Mouse (Mus musculus) neural tube, embryonic 10.5 days (tissue): ENCODE results near the gene Slc37a4.
A peak's percentile ranks its signal among the peaks of the same experiment; 100 is the strongest.
"Not testable (repeated sequence)": the region's sequence is repeated elsewhere in the genome, so short reads cannot be mapped to it uniquely, and the experiment has no call there.

Experiments used
- DNase-seq: peaks from one replicate; pipeline ENCODE4 v3.0.0-alpha.2; 2017; ENCODE audit warnings: low spot score; ENCODE audit errors: extremely low spot score

Gene Slc37a4

DNA sequence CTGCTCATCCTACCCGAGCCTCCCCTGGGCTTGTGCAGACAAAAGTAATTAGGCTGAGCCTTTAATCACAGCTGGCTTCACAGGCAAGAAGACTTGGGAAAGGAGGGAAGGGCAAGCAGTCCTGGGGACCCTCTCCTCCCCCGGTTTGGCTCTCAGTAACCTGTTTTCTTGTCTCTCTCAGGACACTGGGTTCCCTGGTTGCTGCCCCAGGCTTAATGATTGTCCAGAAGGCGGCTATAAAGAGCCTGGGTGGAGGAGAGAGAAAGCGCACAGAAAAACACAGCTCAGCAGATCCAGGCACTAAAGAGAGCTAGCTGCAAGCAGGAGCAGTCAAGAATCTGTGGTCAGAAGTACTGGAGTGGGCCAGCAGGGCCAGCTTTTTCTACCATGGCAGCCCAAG lies 1.4 kb downstream of the Slc37a4 start:
- DNase-seq, result no peak

DNA sequence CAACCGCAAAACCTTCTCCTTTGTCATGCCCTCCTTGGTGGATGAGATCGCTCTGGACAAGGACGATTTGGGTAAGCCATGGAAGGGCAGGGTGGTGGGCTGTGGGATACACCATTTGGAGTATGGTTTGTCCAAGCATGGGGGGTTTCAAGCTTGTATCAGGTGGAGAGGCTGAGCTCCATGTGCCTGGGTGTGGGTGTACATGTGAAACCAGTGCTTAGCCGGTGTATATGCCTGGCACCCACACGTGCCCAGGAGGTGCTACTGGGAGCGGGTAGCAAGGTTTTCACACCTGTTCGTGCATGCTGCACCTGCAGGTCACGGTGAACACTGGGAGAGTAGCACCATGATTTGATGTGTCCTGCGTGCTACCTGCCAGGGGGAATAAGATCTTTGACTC lies 1.9 kb downstream of the Slc37a4 start:
- DNase-seq, result no peak

DNA sequence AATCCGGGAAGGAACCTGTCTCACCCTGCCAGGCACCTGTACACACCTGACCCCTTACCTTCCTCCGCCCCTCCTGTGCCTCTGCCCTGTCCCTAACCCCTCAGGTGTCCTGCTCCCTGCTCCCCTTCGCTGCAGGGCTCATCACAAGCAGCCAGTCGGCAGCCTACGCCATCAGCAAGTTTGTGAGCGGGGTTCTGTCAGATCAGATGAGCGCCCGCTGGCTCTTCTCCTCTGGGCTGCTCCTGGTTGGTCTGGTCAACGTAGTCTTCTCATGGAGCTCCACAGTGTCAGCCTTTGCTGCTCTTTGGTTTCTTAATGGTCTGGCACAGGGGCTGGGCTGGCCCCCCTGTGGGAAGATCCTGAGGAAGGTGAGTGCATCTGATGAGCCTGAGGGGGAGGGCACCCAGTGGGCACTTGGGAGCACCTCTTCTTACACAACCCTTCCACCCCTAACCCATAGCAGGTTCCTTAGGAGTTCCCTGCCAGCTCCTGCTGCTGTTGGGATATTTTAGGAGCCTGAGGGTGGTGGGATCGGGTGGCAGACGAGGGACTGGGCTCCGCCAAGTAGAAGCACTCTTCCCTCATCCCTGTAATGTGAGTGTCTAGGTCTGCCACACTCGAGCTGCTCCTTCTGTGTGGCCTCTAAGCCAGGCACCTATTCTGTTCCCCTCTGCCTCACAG lies 2.6 kb downstream of the Slc37a4 start:
- no peak for DNase-seq

DNA sequence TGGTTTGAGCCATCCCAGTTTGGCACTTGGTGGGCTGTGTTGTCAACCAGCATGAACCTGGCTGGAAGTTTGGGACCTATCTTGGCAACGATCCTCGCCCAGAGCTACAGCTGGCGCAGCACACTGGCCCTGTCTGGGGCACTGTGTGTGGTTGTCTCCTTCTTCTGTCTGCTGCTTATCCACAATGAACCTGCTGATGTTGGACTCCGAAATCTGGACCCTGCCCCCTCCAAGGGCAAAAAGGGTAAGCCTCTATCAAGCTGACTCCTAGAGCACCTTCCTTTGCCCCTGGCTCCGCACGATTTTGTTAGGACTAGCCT lies 3.1 kb downstream of the Slc37a4 start:
- DNase-seq, result no peak

DNA sequence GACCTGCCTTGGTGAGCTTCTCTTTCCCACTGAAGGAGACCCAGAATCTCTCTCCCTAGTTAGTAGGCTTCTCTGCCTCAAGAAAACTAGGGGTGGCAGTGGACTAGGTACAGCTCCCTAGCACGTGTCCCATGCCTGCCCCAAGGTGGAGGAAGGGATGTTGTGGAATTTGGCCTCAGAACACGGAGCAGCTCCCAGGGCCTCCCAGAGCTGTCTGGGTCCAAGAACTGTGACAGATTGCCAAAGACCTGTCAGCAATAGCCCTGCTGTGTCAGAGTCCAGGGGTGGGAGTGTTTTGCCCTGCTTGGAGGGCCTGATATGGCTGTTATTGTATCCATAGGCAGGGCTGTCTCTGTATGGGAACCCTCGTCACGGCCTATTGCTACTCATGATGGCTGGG lies 4.4 kb downstream of the Slc37a4 start:
- DNase-seq, result no peak

DNA sequence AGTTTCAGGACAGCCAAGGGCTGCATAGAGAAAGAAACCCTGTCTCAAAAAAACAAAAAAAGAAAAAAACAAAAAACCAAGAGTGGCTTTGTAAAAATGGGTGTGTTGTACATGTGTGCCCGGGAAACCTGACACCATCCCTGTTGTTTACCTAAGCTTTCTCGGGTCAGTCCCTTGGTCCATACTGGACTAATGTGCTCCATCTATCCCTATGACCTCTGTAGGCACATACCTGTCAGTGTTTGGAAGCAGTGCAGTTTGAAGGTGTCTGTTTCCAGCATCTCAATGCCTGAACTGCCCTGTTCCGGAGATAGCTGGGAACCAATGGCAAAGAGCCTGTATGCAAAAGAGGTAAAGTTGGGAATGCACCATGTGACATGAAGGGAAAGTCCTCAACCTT lies 8.4 kb downstream of the Slc37a4 start:
- no peak for DNase-seq

DNA sequence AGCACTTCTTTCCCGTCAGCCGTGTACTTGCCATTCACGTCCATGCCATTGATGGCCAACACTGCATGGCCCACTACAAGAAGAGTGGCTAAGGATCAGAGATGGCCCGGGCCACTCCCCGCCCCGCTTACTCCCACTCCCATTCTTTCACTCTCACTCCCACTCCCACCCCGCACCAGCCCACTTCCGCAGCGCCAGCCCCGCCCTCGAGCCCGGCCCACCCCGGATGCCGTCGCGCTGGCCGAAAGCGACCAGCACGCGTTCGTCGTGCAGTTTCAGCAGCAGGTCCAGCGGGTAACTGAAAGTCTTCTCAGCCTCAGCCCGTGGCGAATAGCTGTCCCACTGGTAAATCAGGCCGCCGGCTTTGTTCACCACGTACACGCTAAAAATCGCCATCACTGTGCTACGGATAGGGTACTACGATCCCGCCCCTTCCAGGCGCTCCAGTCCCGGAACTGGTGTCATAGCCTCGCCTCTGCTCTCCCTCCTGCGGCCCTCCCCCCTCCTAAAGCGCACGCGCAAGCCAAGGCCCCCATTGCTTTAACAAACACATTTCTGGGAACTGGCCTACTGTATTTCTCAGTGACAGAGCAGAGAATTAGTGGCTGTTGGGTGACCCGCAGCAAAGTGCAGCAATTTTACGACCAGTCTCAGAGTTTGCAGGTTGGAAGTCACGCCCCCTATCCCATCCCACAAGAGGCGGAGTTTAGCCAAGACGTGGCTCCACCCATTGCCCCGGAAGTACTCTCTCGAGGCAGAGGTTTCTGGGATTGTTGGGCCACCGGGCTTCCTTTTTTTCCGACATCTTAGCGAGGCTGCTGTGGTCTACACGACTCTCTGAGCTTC lies 10.5 kb downstream of the Slc37a4 start, which contains the start of the genes Rps25 and Trappc4:
Rps25 (plus strand) TSS at position 234 of the 846 bp plus-strand sequence.
Trappc4 (minus strand) TSS at position 695 of the 846 bp plus-strand sequence.
- peak; percentile 97 for DNase-seq

DNA sequence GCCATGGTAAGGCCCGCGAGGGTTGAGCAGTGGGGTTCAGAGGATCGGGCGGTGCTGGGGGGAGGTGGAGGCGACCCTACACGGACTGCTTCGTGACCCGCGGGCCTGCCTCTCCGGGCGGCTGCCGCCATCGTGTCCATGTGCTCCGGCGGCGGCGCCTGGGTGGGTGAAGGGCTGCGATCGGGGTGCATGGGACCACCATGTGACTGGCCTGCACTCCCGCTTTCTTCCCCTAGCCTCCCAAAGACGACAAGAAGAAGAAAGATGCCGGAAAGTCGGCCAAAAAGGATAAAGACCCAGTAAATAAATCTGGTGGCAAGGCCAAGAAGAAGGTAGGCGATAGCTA lies 11.1 kb downstream of the Slc37a4 start:
- DNase-seq, result no peak

DNA sequence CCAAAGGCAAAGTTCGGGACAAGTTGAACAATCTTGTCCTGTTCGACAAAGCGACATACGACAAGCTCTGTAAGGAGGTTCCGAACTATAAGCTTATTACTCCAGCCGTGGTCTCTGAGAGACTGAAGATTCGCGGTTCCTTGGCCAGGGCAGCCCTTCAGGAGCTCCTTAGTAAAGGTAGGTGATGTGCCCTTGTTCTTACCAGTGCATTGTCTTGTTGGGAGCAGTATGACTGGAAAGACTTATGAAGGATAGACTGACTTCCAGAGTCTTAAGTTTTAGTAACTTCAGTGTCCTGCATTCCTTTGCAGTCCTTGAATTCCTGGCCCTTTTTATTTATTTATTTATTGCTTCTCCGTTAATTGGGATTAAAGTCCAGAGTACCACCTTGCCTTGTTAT lies 12.0 kb downstream of the Slc37a4 start:
- not testable (repeated sequence) for DNase-seq

DNA sequence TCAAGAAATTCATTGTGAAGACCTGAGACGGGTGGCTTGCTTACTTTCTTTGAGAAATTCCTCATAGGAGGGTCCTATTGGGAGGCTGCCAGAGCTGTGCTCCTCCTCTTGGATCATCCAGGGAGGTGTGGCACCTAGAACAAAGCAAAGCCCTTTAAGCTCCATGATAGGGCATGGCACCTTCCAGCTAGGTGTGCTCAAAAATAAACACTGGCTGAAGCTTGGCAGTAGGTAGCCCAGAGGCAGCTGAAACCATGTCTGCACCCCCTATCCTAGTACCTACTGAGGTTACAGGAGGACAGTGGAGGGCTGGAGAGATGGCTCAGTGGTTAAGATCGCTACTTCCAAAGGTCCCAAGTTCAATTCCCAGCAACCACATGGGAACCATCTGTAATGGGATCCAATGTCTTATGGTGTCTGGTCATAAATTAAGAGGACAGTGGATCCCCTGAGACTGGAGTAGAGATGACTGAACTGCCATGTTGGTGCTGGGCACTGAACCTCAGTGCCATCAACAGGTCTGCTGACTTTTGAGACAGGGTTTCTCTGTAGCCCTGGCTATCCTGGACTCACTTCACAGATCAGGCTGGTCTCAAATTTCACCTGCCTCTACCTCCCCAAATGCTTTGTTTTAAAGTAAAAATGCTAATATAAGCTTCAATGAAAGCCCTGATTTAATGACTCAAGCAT lies 14.1 kb downstream of the Slc37a4 start:
- DNase-seq, result no peak

DNA sequence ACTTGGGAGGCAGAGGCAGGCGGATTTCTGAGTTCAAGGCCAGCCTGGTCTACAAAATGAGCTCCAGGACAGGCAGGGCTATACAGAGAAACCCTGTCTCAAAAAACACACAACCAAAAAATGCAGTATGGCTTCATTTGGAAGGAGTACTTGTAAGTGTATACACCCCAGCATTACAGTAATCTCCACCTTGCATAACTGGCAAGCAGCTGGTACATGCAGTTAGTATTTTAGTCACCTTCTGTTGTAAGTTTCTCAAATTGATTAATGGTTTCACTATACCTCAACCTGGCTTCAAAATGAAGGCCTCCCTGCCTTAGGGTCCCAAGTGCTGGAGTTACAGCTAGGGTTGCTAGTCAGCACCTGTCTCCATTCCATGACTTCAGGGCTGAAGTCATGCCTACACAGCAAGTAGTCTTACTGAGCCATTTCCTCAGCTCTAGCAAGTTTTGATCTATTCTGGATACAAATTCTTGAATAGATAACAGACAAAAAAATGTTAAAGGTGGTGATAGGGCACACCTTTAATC lies 15.0 kb downstream of the Slc37a4 start:
- no peak for DNase-seq

DNA sequence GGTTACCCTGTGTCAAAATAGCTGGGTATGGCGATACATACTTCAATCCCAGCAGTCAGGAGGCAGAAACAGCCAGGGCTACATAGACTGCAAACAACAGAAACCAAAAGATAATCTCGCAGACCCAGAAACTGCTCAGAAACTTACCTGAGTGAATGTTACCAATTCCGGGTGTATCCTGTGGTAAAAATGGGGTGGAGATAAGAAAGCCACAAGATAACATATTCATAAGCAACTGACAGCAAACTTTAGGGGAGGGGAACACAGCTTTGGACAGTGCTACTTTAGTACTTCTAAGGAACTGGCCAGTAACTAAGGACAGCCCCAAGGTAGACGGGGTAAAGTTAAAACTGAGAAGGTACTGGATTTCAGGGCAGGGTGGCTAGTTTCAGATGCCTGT lies 15.7 kb downstream of the Slc37a4 start:
- DNase-seq, result no peak

DNA sequence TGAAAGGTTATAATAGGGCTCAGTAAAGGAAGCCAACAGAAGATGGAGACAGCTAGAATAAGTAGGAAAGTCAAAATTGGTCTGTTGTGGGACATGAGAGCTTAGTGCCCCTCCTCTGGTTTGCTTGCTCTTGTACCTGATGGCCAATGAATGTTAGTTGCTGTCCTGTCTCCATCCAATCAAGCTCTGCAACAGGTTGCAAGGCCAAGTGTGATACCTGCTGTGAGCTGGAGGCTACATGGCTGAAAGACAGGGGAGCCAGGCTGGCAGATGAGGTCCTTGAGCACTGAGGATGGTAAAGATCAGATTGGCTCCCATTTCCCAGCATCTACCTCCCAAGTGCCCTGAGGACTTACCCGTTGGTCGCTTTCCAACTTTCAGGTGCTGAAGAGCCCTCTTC lies 16.1 kb downstream of the Slc37a4 start:
- no peak for DNase-seq

DNA sequence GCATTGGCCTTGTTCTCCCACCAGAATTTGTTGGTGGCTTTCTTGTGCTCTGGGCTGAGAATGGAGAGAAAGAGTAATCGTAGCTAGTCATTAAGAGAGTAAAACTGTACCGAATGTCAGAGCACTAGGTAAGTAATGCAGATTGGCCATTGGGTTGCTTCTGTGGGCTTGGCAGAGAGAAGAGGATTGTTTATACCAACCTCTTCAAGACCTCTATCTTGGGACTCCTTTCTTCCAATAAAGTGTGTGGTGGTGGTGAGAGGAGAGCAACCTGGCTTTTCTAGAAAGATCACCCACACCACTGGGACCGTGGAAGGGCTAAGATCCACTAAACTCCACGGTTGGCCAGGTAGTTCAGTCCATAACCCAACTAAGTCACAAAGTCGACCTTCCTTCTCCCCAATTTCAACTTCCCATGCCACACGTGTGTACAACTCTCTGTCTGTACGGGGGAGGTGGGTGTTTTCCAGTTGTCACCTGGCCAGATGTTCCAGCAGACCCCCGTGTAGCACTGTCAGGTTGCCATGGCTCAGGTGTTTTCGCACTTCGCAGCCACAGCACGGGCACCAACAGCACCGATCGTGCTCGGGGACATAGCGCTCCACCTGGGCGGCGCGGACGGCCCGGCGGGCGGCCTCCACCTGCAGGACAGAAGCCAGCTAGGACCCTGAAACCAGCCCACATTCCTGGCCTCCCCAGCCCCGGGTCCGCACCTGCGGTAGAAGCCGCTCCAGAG lies 20.7 kb downstream of the Slc37a4 start:
- DNase-seq, result no peak

DNA sequence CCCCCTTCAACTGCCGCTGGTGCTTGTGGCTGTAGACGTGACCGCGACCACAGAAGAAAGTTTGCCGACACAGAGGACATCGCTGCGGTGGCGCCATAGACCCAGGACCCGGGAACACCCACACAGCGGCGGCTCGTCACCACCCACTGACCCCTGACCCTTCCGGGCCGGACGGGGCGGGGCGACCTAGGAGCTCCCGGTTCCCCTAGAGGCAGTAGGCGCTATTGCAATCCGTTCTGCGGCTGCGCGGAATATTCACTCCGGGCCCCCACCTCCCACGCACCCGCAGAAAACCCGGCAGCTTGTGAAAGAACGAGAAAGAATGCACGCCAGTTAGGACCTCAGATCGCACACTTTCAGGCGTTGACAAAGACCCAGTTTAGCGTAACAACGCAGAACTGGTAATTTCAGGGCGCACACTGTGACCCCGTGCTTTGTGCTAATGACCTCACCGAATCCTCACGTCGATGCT lies 21.3 kb downstream of the Slc37a4 start:
- DNase-seq, result peak; percentile 95

DNA sequence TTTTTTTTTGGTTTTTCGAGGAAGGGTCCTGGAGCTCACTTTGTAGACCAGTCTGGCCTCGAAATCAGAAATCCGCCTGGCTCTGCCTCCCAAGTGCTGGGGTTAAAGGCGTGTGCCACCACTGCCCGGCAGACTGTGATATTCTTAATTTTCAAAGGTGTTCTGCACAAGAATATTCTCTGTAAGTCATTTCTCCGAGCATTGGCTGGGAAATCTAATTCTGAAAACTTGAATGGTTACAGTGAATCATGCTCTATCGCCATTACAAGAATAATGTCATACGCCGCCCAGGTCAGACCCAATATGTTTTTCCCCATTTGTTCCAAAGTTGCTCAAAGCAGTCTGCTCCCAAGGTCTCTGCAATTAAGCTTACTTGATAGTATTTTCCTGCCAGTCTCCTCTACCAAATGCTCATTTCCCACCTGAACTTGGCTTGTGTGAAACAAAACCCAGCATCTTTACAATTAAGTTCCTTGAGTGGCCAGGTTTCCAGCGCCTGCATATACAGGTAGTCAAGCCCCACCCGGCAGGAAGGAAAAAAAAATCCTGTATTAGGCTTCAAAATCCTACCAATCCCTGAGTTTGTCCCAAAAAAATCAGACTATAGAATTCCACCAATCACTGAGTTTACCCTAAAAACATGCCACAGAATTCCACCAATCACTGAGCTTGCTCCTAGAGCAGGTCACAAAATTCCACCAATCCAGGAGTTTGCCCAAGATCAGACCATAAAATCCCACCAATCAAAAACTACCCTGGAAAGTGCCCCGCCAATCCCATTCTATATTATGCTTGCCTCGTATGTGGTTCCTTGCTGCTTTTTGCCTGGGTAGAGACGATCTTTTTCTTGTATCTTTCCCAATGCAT lies 22.1 kb downstream of the Slc37a4 start, which contains the start of gene Ccdc84:
Ccdc84 (minus strand) TSS at position 51 of the 867 bp plus-strand sequence.
- no peak for DNase-seq

DNA sequence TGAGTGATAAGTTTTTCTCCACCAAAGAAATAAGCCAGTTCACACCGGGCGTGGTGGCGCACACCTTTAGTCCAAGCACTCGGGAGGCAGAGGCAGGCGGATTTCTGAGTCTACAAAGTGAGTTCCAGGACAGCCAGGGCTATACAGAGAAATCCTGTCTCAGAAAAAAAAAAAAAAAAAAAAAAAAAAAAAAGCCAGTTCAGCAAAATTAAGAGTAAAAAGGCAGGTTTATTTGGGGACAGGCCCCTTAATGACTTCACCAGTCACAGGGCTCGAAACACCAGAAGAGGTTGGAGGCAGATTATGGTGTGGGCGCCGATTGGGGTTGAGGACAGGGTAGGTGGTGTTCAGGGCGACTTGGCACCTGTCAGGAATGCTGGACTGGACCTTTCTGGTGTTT lies 23.1 kb downstream of the Slc37a4 start:
- not testable (repeated sequence) for DNase-seq

DNA sequence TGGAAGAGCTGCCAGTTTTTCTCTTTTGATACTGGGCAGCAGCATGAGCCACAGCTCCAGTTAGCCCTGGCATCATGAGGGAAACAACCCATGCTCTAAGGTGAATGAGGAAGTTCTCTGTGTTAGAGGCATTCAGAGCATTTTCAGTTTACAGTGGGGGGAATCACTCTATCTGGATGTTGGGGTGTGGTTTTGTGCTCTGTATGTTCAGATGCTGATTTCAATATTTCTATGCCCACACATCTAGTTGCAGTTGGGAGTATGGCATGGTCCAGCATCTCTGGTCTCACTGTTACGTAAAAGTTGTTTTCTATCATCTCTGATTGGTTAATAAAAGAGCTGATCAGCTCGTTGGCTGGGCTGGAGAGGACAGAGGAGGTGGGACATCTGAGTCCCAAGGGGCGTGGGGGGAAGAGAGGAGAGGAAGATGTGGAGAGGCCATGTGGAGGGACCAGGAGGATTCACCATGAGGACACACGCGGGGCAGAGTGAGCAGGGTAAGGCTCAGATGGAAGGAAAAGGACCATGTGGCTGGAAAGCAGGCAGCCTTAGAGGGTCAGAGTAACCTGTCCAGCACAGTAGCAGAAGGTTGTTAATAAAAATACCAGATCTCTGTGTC lies 23.7 kb downstream of the Slc37a4 start:
- no peak for DNase-seq

DNA sequence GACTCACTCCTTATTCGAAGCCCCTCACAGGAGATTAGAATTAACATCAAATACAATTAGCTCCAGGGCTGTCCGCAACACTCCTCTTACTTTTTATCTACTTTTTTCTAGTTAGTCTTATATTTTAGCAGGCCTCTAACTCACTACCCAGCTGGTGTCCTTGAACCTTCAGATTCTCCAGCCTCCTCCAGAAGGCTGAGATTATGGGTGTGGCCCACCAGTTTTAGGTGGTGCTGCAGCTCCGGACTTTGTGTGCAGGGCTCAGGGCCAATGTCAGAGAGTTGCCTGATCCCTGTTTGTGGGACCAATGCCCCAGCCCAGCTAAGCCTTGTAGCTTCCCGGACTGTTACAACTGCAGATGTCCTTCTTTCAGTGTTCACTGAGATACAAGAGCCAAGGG lies 26.9 kb downstream of the Slc37a4 start:
- DNase-seq, result no peak
